Mouse (Mus musculus): ENCODE data around the gene Tmem150c.

GRCm38 (mm10) chr5:100044621-100045020 is 115.0 kb downstream of the Tmem150c start:
- no peak for TF ChIP-seq MYOG (IDR thresholded peaks at IDR 0.05; ENCODE audit: control insufficient read depth in 1 of 3, insufficient read depth in 1 of 3, insufficient read length in 2 of 3, low read depth in 2 of 3)
- TF ChIP-seq MAX (IDR thresholded peaks at IDR 0.05; ENCODE audit: low read depth) = no peak
- no peak for TF ChIP-seq POLR2A (IDR thresholded peaks at IDR 0.05; ENCODE audit: insufficient read length, low read depth)
- no peak for TF ChIP-seq MYOD1 (IDR thresholded peaks at IDR 0.05; ENCODE audit: control insufficient read depth in 1 of 3, insufficient read length in 2 of 3, low read depth in 2 of 3)
- no peak for TF ChIP-seq E2F4 (IDR thresholded peaks at IDR 0.05; ENCODE audit: insufficient read depth)
- no peak for TF ChIP-seq TCF12 (IDR thresholded peaks at IDR 0.05; ENCODE audit: insufficient read depth, poor library complexity, severe bottlenecking)
- no peak for TF ChIP-seq USF1 (IDR thresholded peaks at IDR 0.05; ENCODE audit: low read depth)

Measured in myocyte (in vitro differentiated cells).